Mouse (Mus musculus): Measurements from ENCODE around the gene Glud1. TPM values are rescaled to one million over a fixed set of nuclear protein-coding genes. Genes with fewer than 3 reads are reported as not detected.

Glud1 gene
- polyA plus RNA-seq, 1 experiment: 174 TPM

DNA sequence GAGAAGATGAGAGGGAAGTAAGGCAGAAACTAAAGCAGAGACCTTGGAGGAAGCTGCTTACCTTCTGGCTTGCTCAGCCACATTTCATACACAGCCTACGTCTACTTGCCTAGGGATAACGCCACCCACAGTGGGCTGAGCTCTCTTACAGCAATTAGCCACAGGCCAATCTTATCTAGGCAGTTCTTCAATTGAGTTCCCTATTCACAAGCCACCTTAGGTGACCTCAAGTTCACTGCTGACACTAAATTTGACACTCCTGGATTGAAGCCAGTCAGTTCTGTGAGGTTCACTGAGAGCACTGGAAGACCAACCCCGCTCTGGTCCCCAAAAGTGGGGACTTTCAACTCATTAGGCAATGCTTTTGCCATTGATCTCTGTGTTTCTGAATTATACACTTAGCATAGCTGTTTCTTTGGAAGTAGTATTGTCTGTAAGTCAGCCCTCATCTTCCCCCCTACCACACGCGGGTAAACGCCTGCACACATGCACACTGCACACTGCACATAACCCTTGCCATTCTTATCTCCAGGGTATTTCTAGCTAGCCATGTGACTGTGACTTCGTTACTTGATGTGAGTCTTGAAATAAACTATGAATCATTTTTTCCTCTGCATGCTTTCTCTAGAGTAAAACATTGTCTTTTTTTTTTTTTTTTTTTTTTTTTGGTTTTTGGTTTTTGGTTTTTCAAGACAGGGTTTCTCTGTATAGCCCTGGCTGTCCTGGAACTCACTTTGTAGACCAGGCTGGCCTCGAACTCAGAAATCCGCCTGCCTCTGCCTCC lies 72.6 kb downstream of the Glud1 start:
- Histone ChIP-seq H3K4me1 (ENCODE audit: control insufficient read depth, insufficient read depth, low read length) (no peaks in the 10 kb centered on the region), H3K4me3 (ENCODE audit: insufficient read depth, low read length) (no peak overlapping the region), H3K27ac (ENCODE audit: insufficient read depth, low read length) (no peak overlapping the region)
- TF ChIP-seq POLR2A (IDR thresholded peaks at IDR 0.05; ENCODE audit: extremely low read depth, insufficient read depth, low read length) (no peak), CTCF (IDR thresholded peaks at IDR 0.05; ENCODE audit: extremely low read depth, insufficient read depth, low read length) (no peak)

DNA sequence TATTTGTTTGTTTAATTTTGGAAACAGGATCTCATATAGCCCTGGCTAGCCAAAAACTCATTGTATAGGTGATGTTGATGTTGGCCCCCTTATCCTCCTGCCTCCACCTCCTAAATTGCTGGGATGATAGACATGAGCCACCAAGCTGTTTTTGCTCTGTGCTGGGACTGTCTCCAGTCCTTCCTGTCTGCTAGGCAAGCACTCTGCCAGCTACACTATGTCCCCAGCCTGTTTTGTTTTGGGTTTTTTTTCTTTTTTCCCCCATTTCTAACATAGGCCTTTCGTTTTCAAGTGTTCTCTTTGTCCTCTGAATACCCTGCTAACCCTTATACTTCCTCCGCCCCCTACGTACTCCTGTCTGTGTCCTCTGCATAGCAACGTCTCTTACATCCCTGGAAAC lies 82.8 kb downstream of the Glud1 start:
- H3K4me1 ChIP-seq (ENCODE audit: control insufficient read depth, insufficient read depth, low read length): no peaks in the 10 kb centered on the region
- H3K27ac ChIP-seq (ENCODE audit: insufficient read depth, low read length): no peak overlapping the region
- TF ChIP-seq POLR2A (IDR thresholded peaks at IDR 0.05; ENCODE audit: extremely low read depth, insufficient read depth, low read length): no peak
- TF ChIP-seq CTCF (IDR thresholded peaks at IDR 0.05; ENCODE audit: extremely low read depth, insufficient read depth, low read length): no peak
- H3K4me3 ChIP-seq (ENCODE audit: insufficient read depth, low read length): no peak overlapping the region

Other genes with a start within 250 kb of the Glud1 start
- 0.44 and 0.86 TPM in 2 replicates for gene Anxa8, start 224.7 kb upstream of the Glud1 start, polyA plus RNA-seq (2012; rRNA removed)
- not detected in 2 replicates for gene A630023A22Rik, start 208.0 kb upstream of the Glud1 start, polyA plus RNA-seq (2012; rRNA removed)
- gene Npy4r, start 158.2 kb upstream of the Glud1 start, polyA plus RNA-seq (2012; rRNA removed): not detected in 2 replicates
- gene Gprin2, start 109.1 kb upstream of the Glud1 start, polyA plus RNA-seq (2012; rRNA removed): 0.44 and 0.51 TPM in 2 replicates
- 1.2 TPM in 2 replicates for gene Syt15, start 91.1 kb upstream of the Glud1 start, polyA plus RNA-seq (2012; rRNA removed)
- gene Shld2, start 234 bp upstream of the Glud1 start, polyA plus RNA-seq (2012; rRNA removed): 4.1 and 4.6 TPM in 2 replicates
- not detected in 2 replicates for gene Fam25c, start 44.7 kb downstream of the Glud1 start, polyA plus RNA-seq (2012; rRNA removed)
- 6.1 and 9.1 TPM in 2 replicates for gene Sncg, start 64.1 kb downstream of the Glud1 start, polyA plus RNA-seq (2012; rRNA removed)
- gene Mmrn2, start 64.7 kb downstream of the Glud1 start, polyA plus RNA-seq (2012; rRNA removed): 3.2 and 3.4 TPM in 2 replicates
- gene Bmpr1a, start 192.6 kb downstream of the Glud1 start, polyA plus RNA-seq (2012; rRNA removed): 21.1 and 21.5 TPM in 2 replicates
- not detected in 2 replicates for gene 9230112D13Rik, start 212.1 kb downstream of the Glud1 start, polyA plus RNA-seq (2012; rRNA removed)